14 mouse cellular contexts compared by ENCODE assay signal in the genomic region with DNA sequence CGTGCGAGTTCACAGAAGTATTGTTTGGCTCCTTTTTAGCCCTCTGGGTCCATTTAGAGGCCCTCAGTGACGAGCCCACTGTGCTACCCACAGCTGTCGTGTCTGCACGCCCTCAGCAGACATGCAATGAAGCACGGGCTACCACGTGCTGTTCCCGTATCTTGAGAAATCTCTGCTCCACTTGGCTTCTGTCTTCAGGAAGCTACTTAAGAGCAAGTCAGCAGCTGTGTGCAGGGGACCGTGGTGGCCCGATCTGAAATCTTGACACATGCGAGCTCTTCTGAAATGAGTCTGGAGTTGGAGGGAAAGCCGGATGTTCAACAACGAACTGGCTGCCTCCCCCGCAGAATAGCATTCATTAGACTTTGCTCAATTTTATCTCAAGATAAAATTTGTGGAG. TPM values are rescaled to one million over a fixed set of nuclear protein-coding genes. Genes with fewer than 3 reads are reported as not detected.
DNase-seq lines count a peak whose midpoint lies in the region; ATAC-seq and TF ChIP-seq lines count a peak whose summit lies in the region.
"Had no signal": no experiment of that assay in that cellular context is flagged by ENCODE, and none has a peak within 500 bp of the region (broad histone marks: within the 10 kb centered on the region; RNA-seq: fewer than 3 reads in every experiment).

No protein-coding gene starts in this region.

- no peaks in the 10 kb centered on the region for H3K36me3 ChIP-seq in stomach, embryonic 16.5 days (ENCODE audit: control insufficient read depth, insufficient read depth, low read length)
- H3K36me3 ChIP-seq in stomach, postnatal 0 days (ENCODE audit: control insufficient read depth, insufficient read depth, low read length), result no peaks in the 10 kb centered on the region
- no peaks in the 10 kb centered on the region for H3K36me3 ChIP-seq in hindbrain, postnatal 0 days (ENCODE audit: insufficient read depth, low read length)
- H3K36me3 ChIP-seq: liver, embryonic 12.5 days; midbrain, embryonic 12.5 days had no signal

- ATAC-seq in stomach, embryonic 16.5 days (ENCODE audit: insufficient read depth, low FRiP score), result 0 out of 2 replicates have a peak, but pooled peaks have one; percentile 13
- no peak for ATAC-seq in stomach, postnatal 0 days (ENCODE audit: low FRiP score, low TSS enrichment)
- ATAC-seq in hindbrain, postnatal 0 days, result no peak
- ATAC-seq: hindbrain, embryonic 16.5 days; liver, embryonic 12.5 days had no signal

- no peaks in the 10 kb centered on the region for H3K9me3 ChIP-seq in stomach, embryonic 16.5 days (replicated peaks; ENCODE audit: control insufficient read depth, low read length)
- no peaks in the 10 kb centered on the region for H3K9me3 ChIP-seq in stomach, postnatal 0 days (ENCODE audit: control insufficient read depth, low read length)
- no peaks in the 10 kb centered on the region for H3K9me3 ChIP-seq in hindbrain, postnatal 0 days (ENCODE audit: low read length)
- H3K9me3 ChIP-seq: midbrain, embryonic 12.5 days had no signal

- no peaks in the 10 kb centered on the region for H3K4me1 ChIP-seq in stomach, embryonic 16.5 days (ENCODE audit: control insufficient read depth, insufficient read depth, low read length)
- no peaks in the 10 kb centered on the region for H3K4me1 ChIP-seq in stomach, postnatal 0 days (replicated peaks; ENCODE audit: control insufficient read depth, insufficient read depth)
- no peaks in the 10 kb centered on the region for H3K4me1 ChIP-seq in hindbrain, postnatal 0 days (ENCODE audit: insufficient read depth, low read length)
- H3K4me1 ChIP-seq: liver, embryonic 12.5 days; midbrain, embryonic 12.5 days had no signal

- H3K27ac ChIP-seq in stomach, embryonic 16.5 days (ENCODE audit: low read length), result no peak overlapping the region
- no peak overlapping the region for H3K27ac ChIP-seq in stomach, postnatal 0 days (replicated peaks)
- no peak overlapping the region for H3K27ac ChIP-seq in hindbrain, postnatal 0 days
- H3K27ac ChIP-seq: liver, embryonic 12.5 days; midbrain, embryonic 12.5 days had no signal

- DNase-seq in heart, adult 11 months, result peak; percentile 96
- DNase-seq in heart, adult 8-10 months (ENCODE audit: low spot score), result no peak
- DNase-seq in stomach, postnatal 0 days (ENCODE audit: low spot score), result no peak
- DNase-seq in kidney, postnatal 14 days, result peak; percentile 56
- no peak for DNase-seq in left cerebral cortex, adult 8-10 months (ENCODE audit: low spot score in 2 of 2)
- DNase-seq in adrenal gland, adult 18-20 months (ENCODE audit: low spot score in 2 of 2), result no peak
- no peak for DNase-seq in hindbrain, postnatal 0 days (ENCODE audit: low spot score)
- DNase-seq: adrenal gland, postnatal 36 days; cerebellum, adult 18-20 months; gastrocnemius, postnatal 14 days had no signal

- TF ChIP-seq CTCF in stomach, postnatal 0 days (IDR thresholded peaks at IDR 0.05; ENCODE audit: low read depth), result no peak
- no peak for TF ChIP-seq CTCF in hindbrain, postnatal 0 days (IDR thresholded peaks at IDR 0.05; ENCODE audit: low read depth)

- no peaks in the 10 kb centered on the region for H3K27me3 ChIP-seq in stomach, embryonic 16.5 days (ENCODE audit: control insufficient read depth, insufficient read depth, low read length)
- H3K27me3 ChIP-seq in stomach, postnatal 0 days (ENCODE audit: control insufficient read depth, insufficient read depth, low read length), result no peaks in the 10 kb centered on the region
- no peaks in the 10 kb centered on the region for H3K27me3 ChIP-seq in hindbrain, postnatal 0 days (ENCODE audit: insufficient read depth, low read length)
- H3K27me3 ChIP-seq: midbrain, embryonic 12.5 days had no signal

- no peak overlapping the region for H3K4me3 ChIP-seq in stomach, embryonic 16.5 days (replicated peaks; ENCODE audit: low read length)
- H3K4me3 ChIP-seq in stomach, postnatal 0 days (ENCODE audit: low read depth, low read length), result no peak overlapping the region
- H3K4me3 ChIP-seq in hindbrain, postnatal 0 days (ENCODE audit: low read length), result no peak overlapping the region
- H3K4me3 ChIP-seq: liver, embryonic 12.5 days; midbrain, embryonic 12.5 days had no signal

- no peak for TF ChIP-seq EP300 in stomach, postnatal 0 days (optimal IDR thresholded peaks at IDR 0.05)

- no peak overlapping the region for H3K4me2 ChIP-seq in stomach, embryonic 16.5 days (ENCODE audit: low read depth, low read length)
- no peak overlapping the region for H3K4me2 ChIP-seq in stomach, postnatal 0 days (replicated peaks; ENCODE audit: low read depth)
- H3K4me2 ChIP-seq in hindbrain, postnatal 0 days (ENCODE audit: low read depth, low read length), result no peak overlapping the region
- H3K4me2 ChIP-seq: liver, embryonic 12.5 days; midbrain, embryonic 12.5 days had no signal

- no peak overlapping the region for H3K9ac ChIP-seq in stomach, embryonic 16.5 days (ENCODE audit: low read length)
- H3K9ac ChIP-seq in stomach, postnatal 0 days (ENCODE audit: low read length), result no peak overlapping the region
- no peak overlapping the region for H3K9ac ChIP-seq in hindbrain, postnatal 0 days (replicated peaks; ENCODE audit: low read length)
- H3K9ac ChIP-seq: liver, embryonic 12.5 days; midbrain, embryonic 12.5 days had no signal

- WGBS in stomach, embryonic 16.5 days, result 57% methylated on average over 14 of the region's 14 CpGs
- WGBS in stomach, postnatal 0 days, result 55% methylated on average over 14 of the region's 14 CpGs
- 48% methylated on average over 14 of the region's 14 CpGs for WGBS in hindbrain, postnatal 0 days

RNA-seq across cellular contexts. Expression of a gene that starts 43.3 kb away (rescaled TPM):
- 10 to 100 TPM; 21.5 to 32.6 (median 26.2) TPM for total RNA-seq in heart, adult 8-10 months (2022)
- polyA plus RNA-seq in stomach, embryonic 16.5 days (2015; fragmentation: Nextera tagmentation; extraction: Ambion mirVana), result 35.1 and 37.3 TPM in 2 replicates
- 27.4 and 27.5 TPM in 2 replicates for polyA plus RNA-seq in stomach, postnatal 0 days (2015; fragmentation: Nextera tagmentation; extraction: Ambion mirVana)
- 10 to 100 TPM; 45.4 to 50.4 (median 47.0) TPM for total RNA-seq in left cerebral cortex, adult 8-10 months (2022)
- total RNA-seq in adrenal gland, adult 18-20 months (2021), result 10 to 100 TPM; 27.5 to 37.6 TPM
- total RNA-seq in hindbrain, postnatal 0 days (2014; rRNA removed), result 12.1 and 16.8 TPM in 2 replicates
- 61.1 and 67.2 TPM in 2 replicates for polyA plus RNA-seq in hindbrain, postnatal 0 days (2015; fragmentation: Nextera tagmentation; extraction: Ambion mirVana)

Comparison
In these comparisons a context has a peak if more than half of its experiments do, and no peak if none do; other contexts are left out.
1. DNase-seq: peak in heart, adult 11 months (single experiment) and kidney, postnatal 14 days (single experiment); none in heart, adult 8-10 months (single experiment), stomach, postnatal 0 days (single experiment), left cerebral cortex, adult 8-10 months (0 of 2), adrenal gland, adult 18-20 months (0 of 2) and hindbrain, postnatal 0 days (single experiment).